Mouse (Mus musculus): ENCODE results near the gene Slc6a19.

DNA sequence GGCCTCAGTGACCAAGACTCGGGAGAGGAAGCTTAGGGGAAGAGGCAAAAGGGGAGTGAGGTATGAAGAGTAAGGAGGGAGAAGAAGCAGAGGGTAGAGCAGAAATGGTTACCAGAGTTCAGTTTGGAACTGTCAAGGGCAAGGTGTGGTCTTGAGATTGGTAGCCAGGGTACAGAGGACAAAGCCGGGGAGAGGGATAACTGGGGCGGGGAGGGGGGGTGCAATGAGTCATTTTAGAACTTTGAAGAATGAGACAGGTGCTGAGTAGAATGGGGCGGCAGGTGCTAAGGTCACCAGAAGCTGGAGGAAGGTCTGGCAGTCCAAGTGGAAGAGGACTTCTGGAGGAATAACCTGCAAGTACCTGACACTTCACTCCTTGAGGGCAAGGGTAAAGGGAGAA is 8.5 kb upstream of the Slc6a19 start:
- TF ChIP-seq CTCF (IDR thresholded peaks at IDR 0.05; ENCODE audit: insufficient read depth, low read depth, low read length) (no peak), POLR2A (IDR thresholded peaks at IDR 0.05; ENCODE audit: insufficient read depth, low read depth, low read length) (no peak)
